Comparison of ENCODE assay signal across 10 mouse cellular contexts in genomic region chr10:128150941-128151340, GRCm38 (mm10). TPM values are rescaled to one million over a fixed set of nuclear protein-coding genes. Genes with fewer than 3 reads are reported as not detected.
DNase-seq lines count a peak whose midpoint lies in the region; ATAC-seq and TF ChIP-seq lines count a peak whose summit lies in the region.
"Had no signal": no experiment of that assay in that cellular context is flagged by ENCODE, and none has a peak within 500 bp of the region (broad histone marks: within the 10 kb centered on the region; RNA-seq: fewer than 3 reads in every experiment).

No protein-coding gene starts in this region.

- no peak overlapping the region for H3K9ac ChIP-seq in kidney, postnatal 0 days (ENCODE audit: low read depth, low read length)
- no peak overlapping the region for H3K9ac ChIP-seq in midbrain, embryonic 14.5 days (replicated peaks; ENCODE audit: low read length)
- H3K9ac ChIP-seq: limb, embryonic 13.5 days had no signal

- H3K36me3 ChIP-seq in kidney, postnatal 0 days (ENCODE audit: insufficient read depth, low read length) = no peaks in the 10 kb centered on the region
- H3K36me3 ChIP-seq in midbrain, embryonic 14.5 days (ENCODE audit: control insufficient read depth, insufficient read depth, low read length) = no peaks in the 10 kb centered on the region

- no peak for TF ChIP-seq CTCF in kidney, postnatal 0 days (IDR thresholded peaks at IDR 0.05; ENCODE audit: low read depth)

- no peak for ATAC-seq in kidney, postnatal 0 days (replicated peaks; ENCODE audit: low FRiP score, low read depth)
- ATAC-seq in midbrain, embryonic 14.5 days (ENCODE audit: low FRiP score, low TSS enrichment) = no peak

- DNase-seq in ovary, adult 18-20 months (ENCODE audit: low spot score) = peak; percentile 31
- DNase-seq in ovary, postnatal 10 days (ENCODE audit: low spot score) = no peak
- peak; percentile 76 to 78 for DNase-seq in heart, adult 18-20 months
- peak; percentile 38 for DNase-seq in kidney, postnatal 0 days (ENCODE audit: low spot score)
- peak; percentile 26 for DNase-seq in urinary bladder, postnatal 10 days (ENCODE audit: low spot score)
- DNase-seq in midbrain, embryonic 14.5 days = no peak
- DNase-seq in spleen, adult 12 weeks (ENCODE audit: low spot score) = no peak
- DNase-seq in right cerebral cortex, adult 2 months (ENCODE audit: low spot score in 2 of 2) = no peak

- no peak overlapping the region for H3K4me2 ChIP-seq in kidney, postnatal 0 days (ENCODE audit: low read length)
- H3K4me2 ChIP-seq in midbrain, embryonic 14.5 days (ENCODE audit: low read length) = no peak overlapping the region
- H3K4me2 ChIP-seq: limb, embryonic 13.5 days had no signal

- H3K27me3 ChIP-seq in kidney, postnatal 0 days (ENCODE audit: insufficient read depth, low read length) = no peaks in the 10 kb centered on the region
- H3K27me3 ChIP-seq in midbrain, embryonic 14.5 days (ENCODE audit: control insufficient read depth, insufficient read depth, low read length) = no peaks in the 10 kb centered on the region
- H3K27me3 ChIP-seq: limb, embryonic 13.5 days had no signal

- H3K4me3 ChIP-seq in kidney, postnatal 0 days (replicated peaks; ENCODE audit: low read depth, low read length) = no peak overlapping the region
- no peak overlapping the region for H3K4me3 ChIP-seq in midbrain, embryonic 14.5 days (replicated peaks; ENCODE audit: low read depth, low read length)
- H3K4me3 ChIP-seq: limb, embryonic 13.5 days had no signal

- 59% methylated on average over 14 of the region's 14 CpGs for WGBS in kidney, postnatal 0 days
- WGBS in midbrain, embryonic 14.5 days = 86% methylated on average over 14 of the region's 14 CpGs

- no peaks in the 10 kb centered on the region for H3K9me3 ChIP-seq in kidney, postnatal 0 days (replicated peaks; ENCODE audit: low read length)
- no peaks in the 10 kb centered on the region for H3K9me3 ChIP-seq in midbrain, embryonic 14.5 days (ENCODE audit: control insufficient read depth, low read length)
- H3K9me3 ChIP-seq: limb, embryonic 13.5 days had no signal

- peak overlapping the region; percentile 54 for H3K27ac ChIP-seq in kidney, postnatal 0 days
- no peak overlapping the region for H3K27ac ChIP-seq in midbrain, embryonic 14.5 days (replicated peaks; ENCODE audit: low read depth, low read length)
- H3K27ac ChIP-seq: limb, embryonic 13.5 days had no signal

- peaks cover 7% of the 10 kb centered on the region; the same call in 1 of the 2 replicates for H3K4me1 ChIP-seq in kidney, postnatal 0 days (replicated peaks; ENCODE audit: insufficient read depth, low read length)
- H3K4me1 ChIP-seq in midbrain, embryonic 14.5 days (ENCODE audit: control insufficient read depth, insufficient read depth, low read length) = no peaks in the 10 kb centered on the region

RNA-seq across cellular contexts. Expression of gene Rbms2, which starts 29.2 kb away (rescaled TPM):
- total RNA-seq in heart, adult 18-20 months (2021) = 100 to 1,000 TPM in 1 of 2 experiments, 10 to 100 TPM in 1; 78.1 to 100 TPM
- polyA plus RNA-seq in kidney, postnatal 0 days (2015; fragmentation: Nextera tagmentation; extraction: Ambion mirVana) = 27.0 and 30.0 TPM in 2 replicates
- polyA plus RNA-seq in midbrain, embryonic 14.5 days (2014; fragmentation: Nextera tagmentation; extraction: Ambion mirVana) = 5.0 and 7.1 TPM in 2 replicates

RNA-seq across cellular contexts. Expression of gene Gls2, which starts 43.3 kb away (rescaled TPM):
- total RNA-seq in heart, adult 18-20 months (2021) = 1 to 10 TPM in 1 of 2 experiments, under 1 TPM in 1; 0.25 to 1.4 TPM
- polyA plus RNA-seq in kidney, postnatal 0 days (2015; fragmentation: Nextera tagmentation; extraction: Ambion mirVana) = 0.68 and 0.79 TPM in 2 replicates
- polyA plus RNA-seq in midbrain, embryonic 14.5 days (2014; fragmentation: Nextera tagmentation; extraction: Ambion mirVana) = 0.70 and 1.3 TPM in 2 replicates
- total RNA-seq: neutrophil, adult 5-6 weeks had no signal

RNA-seq across cellular contexts. Expression of gene Baz2a, which starts 59.6 kb away (rescaled TPM):
- total RNA-seq in heart, adult 18-20 months (2021) = 10 to 100 TPM; 19.0 to 20.3 TPM
- 9.8 and 11.3 TPM in 2 replicates for polyA plus RNA-seq in kidney, postnatal 0 days (2015; fragmentation: Nextera tagmentation; extraction: Ambion mirVana)
- 14.8 and 19.4 TPM in 2 replicates for polyA plus RNA-seq in midbrain, embryonic 14.5 days (2014; fragmentation: Nextera tagmentation; extraction: Ambion mirVana)

Comparison
In these comparisons a context has a peak if more than half of its experiments do, and no peak if none do; other contexts are left out.
1. DNase-seq: peak in ovary, adult 18-20 months (single experiment), heart, adult 18-20 months (2 of 2), kidney, postnatal 0 days (single experiment) and urinary bladder, postnatal 10 days (single experiment); none in ovary, postnatal 10 days (single experiment), midbrain, embryonic 14.5 days (single experiment), spleen, adult 12 weeks (single experiment) and right cerebral cortex, adult 2 months (0 of 2).